Mouse (Mus musculus) layer of hippocampus, adult 9-11 months (tissue): ENCODE data around the gene Agbl4.

Experiments
- DNase-seq: peaks from one replicate; pipeline ENCODE4 v3.0.0; 2022

Agbl4 gene

GRCm38 (mm10) chr4:111588211-111588610, 1190.8 kb downstream of the Agbl4 start:
- DNase-seq = no peak

GRCm38 (mm10) chr4:111589467-111590170, 1192.2 kb downstream of the Agbl4 start:
- no peak for DNase-seq

- no peak for DNase-seq
Observed at GRCm38 (mm10) chr4:111594655-111595295, 1197.3 kb downstream of the Agbl4 start.

GRCm38 (mm10) chr4:111597249-111597661, 1199.8 kb downstream of the Agbl4 start:
- peak; percentile 38 for DNase-seq

- peak; percentile 45 for DNase-seq
Observed at GRCm38 (mm10) chr4:111597986-111598385, 1200.5 kb downstream of the Agbl4 start.

GRCm38 (mm10) chr4:111603194-111603593, 1205.7 kb downstream of the Agbl4 start:
- DNase-seq = no peak

GRCm38 (mm10) chr4:111607826-111608500, 1210.5 kb downstream of the Agbl4 start:
- DNase-seq = no peak

GRCm38 (mm10) chr4:111621865-111622264, 1224.4 kb downstream of the Agbl4 start:
- no peak for DNase-seq

GRCm38 (mm10) chr4:111624914-111625313, 1227.5 kb downstream of the Agbl4 start:
- peak; percentile 13 for DNase-seq

GRCm38 (mm10) chr4:111626118-111626830, 1228.8 kb downstream of the Agbl4 start:
- DNase-seq = peak; percentile 64

- no peak for DNase-seq
Observed at GRCm38 (mm10) chr4:111632615-111633014, 1235.2 kb downstream of the Agbl4 start.

GRCm38 (mm10) chr4:111635538-111636124, 1238.2 kb downstream of the Agbl4 start:
- peak; percentile 42 for DNase-seq

- no peak for DNase-seq
Observed at GRCm38 (mm10) chr4:111638948-111639708, 1241.7 kb downstream of the Agbl4 start.

GRCm38 (mm10) chr4:111645117-111645830, 1247.8 kb downstream of the Agbl4 start:
- no peak for DNase-seq

- no peak for DNase-seq
Observed at GRCm38 (mm10) chr4:111645831-111646166, 1248.3 kb downstream of the Agbl4 start.

GRCm38 (mm10) chr4:111653451-111653850, 1256.0 kb downstream of the Agbl4 start:
- no peak for DNase-seq

GRCm38 (mm10) chr4:111663730-111664129, 1266.3 kb downstream of the Agbl4 start:
- DNase-seq = no peak

- DNase-seq = no peak
Observed at GRCm38 (mm10) chr4:111664146-111664545, 1266.7 kb downstream of the Agbl4 start.

- DNase-seq = no peak
Observed at GRCm38 (mm10) chr4:111666713-111667112, 1269.3 kb downstream of the Agbl4 start.

- DNase-seq = no peak
Observed at GRCm38 (mm10) chr4:111669369-111669768, 1271.9 kb downstream of the Agbl4 start.
